Mouse (Mus musculus): ENCODE results near the gene Asic2. TPM values are rescaled to one million over a fixed set of nuclear protein-coding genes. Genes with fewer than 3 reads are reported as not detected.

Gene Asic2
- polyA plus RNA-seq, 1 experiment: 0.08 TPM

DNA sequence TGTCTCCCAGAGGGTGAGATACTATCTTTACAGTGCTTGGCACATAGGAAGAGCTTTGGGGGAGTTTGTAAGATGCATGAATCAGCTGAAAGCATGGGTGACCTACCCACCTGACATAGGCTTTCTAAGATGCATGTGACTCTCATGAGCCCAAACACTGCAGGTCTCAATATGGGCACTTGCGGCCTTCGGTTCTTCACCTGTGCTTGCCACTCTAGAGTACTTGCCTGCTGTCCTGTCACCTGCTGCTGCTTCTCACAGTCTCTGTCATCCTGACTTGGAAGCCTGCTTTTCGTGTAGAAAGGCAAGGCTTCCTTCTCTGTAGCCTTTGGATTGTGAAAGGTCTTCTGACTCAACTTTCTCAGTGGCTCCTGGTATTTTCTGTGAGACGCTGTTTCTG is 645.1 kb downstream of the Asic2 start:
- Histone ChIP-seq H3K27me3 (ENCODE audit: control insufficient read depth, insufficient read depth, low read length) (no peaks in the 10 kb centered on the region), H3K27ac (ENCODE audit: control insufficient read depth, insufficient read depth, low read length) (no peak overlapping the region), H3K4me3 (ENCODE audit: control insufficient read depth, insufficient read depth, low read length) (no peak overlapping the region), H3K4me1 (replicated peaks; ENCODE audit: control insufficient read depth, insufficient read depth, low read length) (no peaks in the 10 kb centered on the region), H3K36me3 (ENCODE audit: control insufficient read depth, insufficient read depth, low read length) (no peaks in the 10 kb centered on the region)
- TF ChIP-seq CTCF (IDR thresholded peaks at IDR 0.05; ENCODE audit: borderline replicate concordance, control insufficient read depth, extremely low read depth, insufficient read depth, low read length, poor library complexity): no peak
- TF ChIP-seq POLR2A (IDR thresholded peaks at IDR 0.05; ENCODE audit: control insufficient read depth, extremely low read depth, insufficient read depth, low read length, poor library complexity): no peak
- WGBS: 85% methylated on average over 4 of the region's 4 CpGs
- DNase-seq: no peak

DNA sequence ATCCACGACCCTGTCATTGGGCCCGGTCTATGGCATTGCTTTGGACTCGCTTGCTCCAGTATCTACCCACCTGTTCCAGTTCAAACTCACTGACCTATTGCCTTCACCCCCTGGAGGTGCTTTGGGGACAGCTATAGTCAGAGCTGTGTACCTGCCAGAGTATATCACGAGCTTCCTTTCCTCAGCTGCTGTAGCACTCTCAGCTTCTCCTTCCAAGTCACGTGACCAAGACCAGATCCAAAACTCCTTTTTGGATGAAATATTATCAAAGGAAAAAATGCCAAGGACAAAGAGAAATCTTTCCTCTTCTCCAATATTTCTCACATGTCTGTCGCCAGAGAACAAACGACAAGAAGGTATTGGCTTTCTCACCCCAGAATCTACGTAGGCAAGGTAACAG is 645.8 kb downstream of the Asic2 start:
- H3K4me1 ChIP-seq (replicated peaks; ENCODE audit: control insufficient read depth, insufficient read depth, low read length): no peaks in the 10 kb centered on the region
- H3K4me3 ChIP-seq (ENCODE audit: control insufficient read depth, insufficient read depth, low read length): no peak overlapping the region
- WGBS: 88% methylated on average over 8 of the region's 8 CpGs
- H3K27ac ChIP-seq (ENCODE audit: control insufficient read depth, insufficient read depth, low read length): no peak overlapping the region
- H3K27me3 ChIP-seq (ENCODE audit: control insufficient read depth, insufficient read depth, low read length): no peaks in the 10 kb centered on the region
- no peak for DNase-seq
- TF ChIP-seq POLR2A (IDR thresholded peaks at IDR 0.05; ENCODE audit: control insufficient read depth, extremely low read depth, insufficient read depth, low read length, poor library complexity) (no peak), CTCF (IDR thresholded peaks at IDR 0.05; ENCODE audit: borderline replicate concordance, control insufficient read depth, extremely low read depth, insufficient read depth, low read length, poor library complexity) (no peak)
- no peaks in the 10 kb centered on the region for H3K36me3 ChIP-seq (ENCODE audit: control insufficient read depth, insufficient read depth, low read length)

DNA sequence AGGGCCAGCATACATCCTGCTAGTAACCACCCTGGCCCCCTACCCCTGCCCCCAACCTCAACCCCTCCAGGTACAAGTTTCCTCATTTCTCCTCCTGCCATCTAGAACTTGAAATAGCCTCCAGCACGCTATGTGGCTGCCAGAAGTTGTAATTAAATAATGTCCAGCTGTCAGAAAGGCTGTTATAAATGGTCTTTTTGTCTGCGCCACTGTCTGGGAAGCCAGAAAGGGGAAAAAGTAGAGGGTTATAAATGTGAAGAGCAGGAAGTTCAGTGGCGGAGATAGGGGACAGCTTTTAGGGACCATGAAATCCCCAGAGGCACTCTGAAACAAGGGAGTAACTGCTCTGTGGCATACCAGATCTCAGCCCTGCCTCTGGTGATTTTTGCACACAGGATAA is 678.2 kb downstream of the Asic2 start:
- WGBS: 13% methylated on average over 3 of the region's 3 CpGs
- Histone ChIP-seq H3K4me1 (replicated peaks; ENCODE audit: control insufficient read depth, insufficient read depth, low read length) (no peaks in the 10 kb centered on the region), H3K36me3 (ENCODE audit: control insufficient read depth, insufficient read depth, low read length) (no peaks in the 10 kb centered on the region), H3K27ac (ENCODE audit: control insufficient read depth, insufficient read depth, low read length) (no peak overlapping the region), H3K27me3 (ENCODE audit: control insufficient read depth, insufficient read depth, low read length) (no peaks in the 10 kb centered on the region), H3K4me3 (ENCODE audit: control insufficient read depth, insufficient read depth, low read length) (no peak overlapping the region)
- no peak for DNase-seq
- TF ChIP-seq POLR2A (IDR thresholded peaks at IDR 0.05; ENCODE audit: control insufficient read depth, extremely low read depth, insufficient read depth, low read length, poor library complexity) (no peak), CTCF (IDR thresholded peaks at IDR 0.05; ENCODE audit: borderline replicate concordance, control insufficient read depth, extremely low read depth, insufficient read depth, low read length, poor library complexity) (no peak)

DNA sequence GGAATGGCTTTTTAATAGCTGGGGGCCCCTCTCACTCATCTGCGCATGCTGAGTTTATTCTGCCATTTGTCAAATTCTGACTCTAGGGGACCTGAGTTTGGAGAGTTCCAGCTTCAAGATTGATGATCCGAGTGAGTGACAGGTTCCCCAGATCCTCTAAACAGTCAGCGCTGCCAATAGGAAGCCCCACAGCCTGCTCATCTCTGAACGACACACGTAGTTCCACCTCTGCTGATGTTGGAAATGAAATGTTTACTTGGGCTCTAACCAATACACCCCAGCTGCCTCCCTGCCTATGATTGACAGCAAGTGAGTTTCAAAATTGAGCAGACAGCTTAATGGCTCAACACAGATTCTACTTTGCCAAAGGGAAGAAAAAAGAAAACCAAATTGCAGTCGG is 685.1 kb downstream of the Asic2 start:
- Histone ChIP-seq H3K4me3 (ENCODE audit: control insufficient read depth, insufficient read depth, low read length) (no peak overlapping the region), H3K36me3 (ENCODE audit: control insufficient read depth, insufficient read depth, low read length) (no peaks in the 10 kb centered on the region), H3K27me3 (ENCODE audit: control insufficient read depth, insufficient read depth, low read length) (no peaks in the 10 kb centered on the region), H3K4me1 (replicated peaks; ENCODE audit: control insufficient read depth, insufficient read depth, low read length) (no peaks in the 10 kb centered on the region), H3K27ac (ENCODE audit: control insufficient read depth, insufficient read depth, low read length) (no peak overlapping the region)
- no peak for TF ChIP-seq POLR2A (IDR thresholded peaks at IDR 0.05; ENCODE audit: control insufficient read depth, extremely low read depth, insufficient read depth, low read length, poor library complexity)
- no peak for TF ChIP-seq CTCF (IDR thresholded peaks at IDR 0.05; ENCODE audit: borderline replicate concordance, control insufficient read depth, extremely low read depth, insufficient read depth, low read length, poor library complexity)
- DNase-seq: no peak
- 62% methylated on average over 6 of the region's 6 CpGs for WGBS

DNA sequence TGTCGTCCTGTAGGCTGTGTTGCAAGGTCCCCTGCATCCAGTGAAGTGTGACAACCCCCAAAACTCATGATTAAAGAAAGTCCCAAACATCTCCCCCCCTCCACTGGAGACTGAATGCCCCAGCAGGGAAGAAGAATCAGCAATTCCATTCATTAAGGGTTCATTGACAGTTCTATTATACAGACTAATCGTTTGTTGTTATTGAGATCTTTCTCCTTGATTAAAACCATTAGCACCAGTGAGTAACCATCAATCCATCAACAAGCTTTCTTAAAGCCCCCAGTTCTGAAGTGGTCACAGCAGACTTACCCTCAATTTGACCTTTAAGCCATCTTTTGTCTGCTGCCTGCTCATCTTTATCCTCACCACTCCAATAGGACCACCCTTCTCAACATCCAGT is 688.2 kb downstream of the Asic2 start:
- WGBS: 28% methylated on average over 2 of the region's 2 CpGs
- TF ChIP-seq CTCF (IDR thresholded peaks at IDR 0.05; ENCODE audit: borderline replicate concordance, control insufficient read depth, extremely low read depth, insufficient read depth, low read length, poor library complexity) (no peak), POLR2A (IDR thresholded peaks at IDR 0.05; ENCODE audit: control insufficient read depth, extremely low read depth, insufficient read depth, low read length, poor library complexity) (no peak)
- Histone ChIP-seq H3K27me3 (ENCODE audit: control insufficient read depth, insufficient read depth, low read length) (no peaks in the 10 kb centered on the region), H3K27ac (ENCODE audit: control insufficient read depth, insufficient read depth, low read length) (no peak overlapping the region), H3K4me3 (ENCODE audit: control insufficient read depth, insufficient read depth, low read length) (no peak overlapping the region), H3K4me1 (replicated peaks; ENCODE audit: control insufficient read depth, insufficient read depth, low read length) (no peaks in the 10 kb centered on the region), H3K36me3 (ENCODE audit: control insufficient read depth, insufficient read depth, low read length) (no peaks in the 10 kb centered on the region)
- no peak for DNase-seq

DNA sequence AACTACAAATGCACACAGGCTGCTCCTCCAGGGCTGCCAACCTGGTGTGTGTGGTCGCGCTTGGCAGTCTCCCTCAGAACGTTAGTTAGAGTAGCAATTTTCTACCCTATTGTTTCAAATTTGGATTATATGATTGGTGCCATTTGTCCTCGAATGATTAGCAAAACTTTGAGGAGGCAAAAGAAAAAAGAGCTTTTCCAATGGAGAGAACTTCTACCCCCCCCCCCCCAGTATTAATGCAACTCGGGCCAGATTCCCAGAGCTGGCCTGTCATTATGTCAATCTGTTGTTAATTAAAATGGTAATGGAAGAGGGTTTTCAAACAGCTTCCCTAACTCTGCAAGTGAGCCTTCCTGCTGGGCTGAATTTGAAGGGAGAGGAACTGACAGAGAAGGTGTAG is 690.9 kb downstream of the Asic2 start:
- Histone ChIP-seq H3K4me1 (replicated peaks; ENCODE audit: control insufficient read depth, insufficient read depth, low read length) (no peaks in the 10 kb centered on the region), H3K4me3 (ENCODE audit: control insufficient read depth, insufficient read depth, low read length) (no peak overlapping the region), H3K36me3 (ENCODE audit: control insufficient read depth, insufficient read depth, low read length) (no peaks in the 10 kb centered on the region), H3K27me3 (ENCODE audit: control insufficient read depth, insufficient read depth, low read length) (no peaks in the 10 kb centered on the region), H3K27ac (ENCODE audit: control insufficient read depth, insufficient read depth, low read length) (no peak overlapping the region)
- no peak for DNase-seq
- TF ChIP-seq CTCF (IDR thresholded peaks at IDR 0.05; ENCODE audit: borderline replicate concordance, control insufficient read depth, extremely low read depth, insufficient read depth, low read length, poor library complexity) (no peak), POLR2A (IDR thresholded peaks at IDR 0.05; ENCODE audit: control insufficient read depth, extremely low read depth, insufficient read depth, low read length, poor library complexity) (no peak)
- 66% methylated on average over 5 of the region's 5 CpGs for WGBS

DNA sequence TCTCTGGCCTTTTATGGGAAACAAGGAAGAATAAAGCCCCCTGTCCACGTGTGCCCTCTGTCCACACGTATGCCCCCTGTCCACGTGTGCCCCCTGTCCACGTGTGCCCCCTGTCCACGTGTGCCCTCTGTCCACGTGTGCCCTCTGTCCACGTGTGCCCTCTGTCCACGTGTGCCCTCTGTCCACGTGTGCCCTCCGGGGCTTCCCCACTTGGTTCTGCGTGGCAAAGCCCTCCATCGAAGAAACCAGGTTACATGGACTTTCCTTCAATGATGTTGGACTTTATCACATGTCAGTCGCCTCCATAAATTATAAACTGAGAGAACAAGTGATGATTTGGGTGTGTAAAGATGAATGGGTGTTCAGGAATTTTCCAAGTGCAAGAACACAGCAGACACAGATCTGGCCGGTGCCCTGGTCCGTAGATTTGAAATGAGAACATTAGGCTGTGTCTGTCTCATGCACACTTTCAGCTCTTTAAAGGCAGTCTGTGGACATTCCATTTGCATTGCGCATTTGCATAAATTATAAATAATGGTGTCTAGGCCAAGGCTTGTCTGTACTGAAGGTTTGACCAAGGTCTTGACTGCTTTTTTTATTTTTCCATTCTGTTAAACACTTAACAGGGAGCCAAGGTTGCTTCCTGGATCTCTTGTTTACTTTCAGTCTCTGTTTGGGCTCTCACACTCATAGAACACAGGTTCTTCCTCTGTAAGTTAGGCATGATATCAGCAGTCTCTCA is 695.4 kb downstream of the Asic2 start:
- Histone ChIP-seq H3K27ac (ENCODE audit: control insufficient read depth, insufficient read depth, low read length) (no peak overlapping the region), H3K36me3 (ENCODE audit: control insufficient read depth, insufficient read depth, low read length) (no peaks in the 10 kb centered on the region), H3K4me3 (ENCODE audit: control insufficient read depth, insufficient read depth, low read length) (no peak overlapping the region), H3K27me3 (ENCODE audit: control insufficient read depth, insufficient read depth, low read length) (no peaks in the 10 kb centered on the region), H3K4me1 (replicated peaks; ENCODE audit: control insufficient read depth, insufficient read depth, low read length) (no peaks in the 10 kb centered on the region)
- no peak for TF ChIP-seq CTCF (IDR thresholded peaks at IDR 0.05; ENCODE audit: borderline replicate concordance, control insufficient read depth, extremely low read depth, insufficient read depth, low read length, poor library complexity)
- TF ChIP-seq POLR2A (IDR thresholded peaks at IDR 0.05; ENCODE audit: control insufficient read depth, extremely low read depth, insufficient read depth, low read length, poor library complexity): no peak
- DNase-seq: no peak
- 93% methylated on average over 16 of the region's 16 CpGs for WGBS
